ENCODE assay signal across 7 mouse cellular contexts in the genomic region with DNA sequence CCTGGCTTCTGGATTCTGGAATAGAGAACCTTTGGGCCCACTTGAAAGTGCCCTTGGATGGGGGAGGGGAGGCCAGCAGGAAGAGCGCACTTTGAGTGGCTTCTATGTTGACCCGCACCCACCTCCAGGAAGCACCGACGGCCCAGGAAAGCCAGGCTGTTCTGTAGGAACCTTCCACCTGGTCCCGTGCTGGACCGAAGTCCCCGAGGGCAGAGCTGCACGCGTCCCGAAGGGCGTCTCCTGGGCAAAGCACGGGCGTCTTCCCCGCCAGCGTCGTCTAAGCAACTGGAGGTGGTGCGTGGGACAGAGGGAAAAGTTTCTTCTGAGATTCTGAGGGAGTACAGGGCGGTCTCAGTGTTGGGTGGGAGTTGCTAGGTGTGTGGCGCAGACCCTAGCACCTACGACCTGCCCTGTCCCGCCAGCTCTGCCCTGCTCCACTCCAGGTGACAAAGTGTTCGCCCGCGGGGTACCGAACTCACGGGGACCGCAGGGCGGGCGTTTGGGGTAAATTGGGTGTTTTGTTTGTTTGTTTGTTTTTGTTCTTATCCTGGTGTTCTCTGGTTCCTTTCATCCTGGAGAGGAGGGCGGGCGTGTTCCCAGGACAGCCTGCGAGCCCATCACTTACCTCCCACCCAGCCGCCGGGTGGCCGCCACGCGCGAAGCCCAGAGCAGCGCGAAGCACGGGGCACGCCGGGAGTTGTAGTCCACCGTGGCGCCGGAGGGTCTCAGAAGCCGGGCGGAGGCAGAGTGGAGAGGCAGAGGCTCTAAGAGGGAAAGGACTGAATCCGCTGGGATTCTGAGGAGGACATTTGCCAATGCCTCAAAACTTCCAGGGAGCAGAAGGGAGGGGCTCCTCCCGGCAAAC. TPM values are rescaled to one million over a fixed set of nuclear protein-coding genes. Genes with fewer than 3 reads are reported as not detected.
A peak's percentile ranks its signal among the peaks of the same experiment; 100 is the strongest.
DNase-seq lines count a peak whose midpoint lies in the region; ATAC-seq and TF ChIP-seq lines count a peak whose summit lies in the region.

A gene (minus strand): TSS at position 782 of the 865 bp plus-strand sequence.

- WGBS in embryonic facial prominence, embryonic 11.5 days: 3% methylated on average over 50 of the region's 50 CpGs
- WGBS in intestine, postnatal 0 days: 2% methylated on average over 50 of the region's 50 CpGs
- 3% methylated on average over 50 of the region's 50 CpGs for WGBS in midbrain, embryonic 15.5 days
- 2% methylated on average over 50 of the region's 50 CpGs for WGBS in stomach, embryonic 14.5 days

- H3K4me2 ChIP-seq in embryonic facial prominence, embryonic 11.5 days (ENCODE audit: low read depth, low read length): peak within 1 kb of the TSS; percentile 85
- peak within 1 kb of the TSS; percentile 92 for H3K4me2 ChIP-seq in intestine, postnatal 0 days (replicated peaks; ENCODE audit: low read depth)
- H3K4me2 ChIP-seq in midbrain, embryonic 15.5 days: peak within 1 kb of the TSS; percentile 70
- peak within 1 kb of the TSS; percentile 91 for H3K4me2 ChIP-seq in stomach, embryonic 14.5 days (replicated peaks; ENCODE audit: low read depth, low read length)

- peak; percentile 71 for DNase-seq in adrenal gland, postnatal 14 days
- DNase-seq in embryonic facial prominence, embryonic 11.5 days (ENCODE audit: low spot score): peak; percentile 91
- peak; percentile 71 to 79 for DNase-seq in heart, adult 18-20 months
- peak; percentile 58 for DNase-seq in liver

- ATAC-seq in embryonic facial prominence, embryonic 11.5 days (replicated peaks; ENCODE audit: insufficient number of reproducible peaks, low FRiP score, low TSS enrichment, low read depth): peak; percentile 91
- peak; percentile 75 for ATAC-seq in intestine, postnatal 0 days
- peak; percentile 95 for ATAC-seq in midbrain, embryonic 15.5 days (replicated peaks)
- ATAC-seq in stomach, embryonic 14.5 days (ENCODE audit: insufficient number of reproducible peaks, insufficient read depth, low FRiP score, low read depth): peak; percentile 90

- TF ChIP-seq CTCF in intestine, postnatal 0 days (IDR thresholded peaks at IDR 0.05; ENCODE audit: low read depth): no peak

- peak within 1 kb of the TSS; percentile 51 for H3K4me3 ChIP-seq in embryonic facial prominence, embryonic 11.5 days (ENCODE audit: low read depth, low read length)
- peak within 1 kb of the TSS; percentile 49 for H3K4me3 ChIP-seq in intestine, postnatal 0 days (ENCODE audit: low read depth, low read length)
- peak within 1 kb of the TSS; percentile 48 for H3K4me3 ChIP-seq in midbrain, embryonic 15.5 days
- peak within 1 kb of the TSS; percentile 48 for H3K4me3 ChIP-seq in stomach, embryonic 14.5 days (ENCODE audit: low read depth, low read length)

- H3K4me1 ChIP-seq in embryonic facial prominence, embryonic 11.5 days (ENCODE audit: control insufficient read depth, insufficient read depth, low read length): no peaks in the 10 kb centered on the region
- H3K4me1 ChIP-seq in intestine, postnatal 0 days (replicated peaks; ENCODE audit: control insufficient read depth, insufficient read depth, low read length): peaks cover 3% of the 10 kb centered on the region; the same call in 1 of the 2 replicates
- peaks cover 17% of the 10 kb centered on the region for H3K4me1 ChIP-seq in midbrain, embryonic 15.5 days
- peaks cover 4% of the 10 kb centered on the region; the same call in 1 of the 2 replicates for H3K4me1 ChIP-seq in stomach, embryonic 14.5 days (ENCODE audit: control insufficient read depth, insufficient read depth, low read length)

- H3K27ac ChIP-seq in embryonic facial prominence, embryonic 11.5 days (replicated peaks; ENCODE audit: low read depth, low read length): no peak within 1 kb of the TSS
- no peak within 1 kb of the TSS for H3K27ac ChIP-seq in intestine, postnatal 0 days (ENCODE audit: low read depth, low read length)
- H3K27ac ChIP-seq in midbrain, embryonic 15.5 days: no peak within 1 kb of the TSS
- H3K27ac ChIP-seq in stomach, embryonic 14.5 days (ENCODE audit: low read length): no peak within 1 kb of the TSS

- no peaks in the 10 kb centered on the region for H3K36me3 ChIP-seq in embryonic facial prominence, embryonic 11.5 days (replicated peaks; ENCODE audit: control insufficient read depth, insufficient read depth, low read depth, low read length)
- no peaks in the 10 kb centered on the region for H3K36me3 ChIP-seq in intestine, postnatal 0 days (ENCODE audit: control insufficient read depth, insufficient read depth)
- H3K36me3 ChIP-seq in midbrain, embryonic 15.5 days (replicated peaks): no peaks in the 10 kb centered on the region
- H3K36me3 ChIP-seq in stomach, embryonic 14.5 days (ENCODE audit: control insufficient read depth, insufficient read depth, low read length): no peaks in the 10 kb centered on the region

- H3K9ac ChIP-seq in embryonic facial prominence, embryonic 11.5 days (replicated peaks; ENCODE audit: low read length): peak within 1 kb of the TSS; percentile 72
- peak within 1 kb of the TSS; percentile 53 for H3K9ac ChIP-seq in intestine, postnatal 0 days (ENCODE audit: low read depth, low read length)
- peak within 1 kb of the TSS; percentile 31; the same call in 1 of the 2 replicates for H3K9ac ChIP-seq in midbrain, embryonic 15.5 days
- H3K9ac ChIP-seq in stomach, embryonic 14.5 days (replicated peaks; ENCODE audit: low read depth, low read length): peak within 1 kb of the TSS; percentile 42; the same call in 1 of the 2 replicates

- H3K27me3 ChIP-seq in embryonic facial prominence, embryonic 11.5 days (ENCODE audit: control insufficient read depth, insufficient read depth, low read length): no peaks in the 10 kb centered on the region
- H3K27me3 ChIP-seq in intestine, postnatal 0 days (replicated peaks; ENCODE audit: control insufficient read depth, insufficient read depth, low read length): no peaks in the 10 kb centered on the region; the same call in 1 of the 2 replicates
- H3K27me3 ChIP-seq in midbrain, embryonic 15.5 days (replicated peaks): 0 out of 2 replicates have a peak, but pooled peaks cover 3% of the 10 kb centered on the region
- no peaks in the 10 kb centered on the region for H3K27me3 ChIP-seq in stomach, embryonic 14.5 days (ENCODE audit: control insufficient read depth, insufficient read depth, low read length)

- no peaks in the 10 kb centered on the region for H3K9me3 ChIP-seq in embryonic facial prominence, embryonic 11.5 days (replicated peaks; ENCODE audit: control insufficient read depth, low read length)
- H3K9me3 ChIP-seq in intestine, postnatal 0 days (ENCODE audit: control insufficient read depth): no peaks in the 10 kb centered on the region
- no peaks in the 10 kb centered on the region for H3K9me3 ChIP-seq in midbrain, embryonic 15.5 days
- H3K9me3 ChIP-seq in stomach, embryonic 14.5 days (ENCODE audit: control insufficient read depth, low read depth, low read length): no peaks in the 10 kb centered on the region

RNA-seq across cellular contexts. Expression of the gene that starts here (rescaled TPM):
- 0.82 and 0.83 TPM in 2 replicates for total RNA-seq in adrenal gland, postnatal 14 days (2021)
- 0.86 and 1.2 TPM in 2 replicates for polyA plus RNA-seq in embryonic facial prominence, embryonic 11.5 days (2014; fragmentation: Nextera tagmentation; extraction: Ambion mirVana)
- 1 to 10 TPM; 2.3 TPM for total RNA-seq in heart, adult 18-20 months (2021)
- polyA plus RNA-seq in intestine, postnatal 0 days (2015; fragmentation: Nextera tagmentation; extraction: Ambion mirVana): 0.07 and 0.14 TPM in 2 replicates
- 0.22 and 0.31 TPM in 2 replicates for polyA plus RNA-seq in midbrain, embryonic 15.5 days (2015; fragmentation: Nextera tagmentation; extraction: Ambion mirVana)
- polyA plus RNA-seq in stomach, embryonic 14.5 days (2014; fragmentation: Nextera tagmentation; extraction: Ambion mirVana): 0.46 and 1.00 TPM in 2 replicates

Comparison
In these comparisons a context has a peak if more than half of its experiments do, and no peak if none do; other contexts are left out.
1. Peak in DNase-seq in adrenal gland, postnatal 14 days; RNA of the gene not detected or under 1 TPM.
2. Peak in ATAC-seq, H3K4me3 ChIP-seq, H3K9ac ChIP-seq and H3K4me2 ChIP-seq in intestine, postnatal 0 days; RNA of the gene not detected or under 1 TPM.
3. Peak in ATAC-seq, H3K4me3 ChIP-seq, H3K9ac ChIP-seq and H3K4me2 ChIP-seq in midbrain, embryonic 15.5 days; RNA of the gene not detected or under 1 TPM.
4. Peak in ATAC-seq, H3K4me3 ChIP-seq, H3K9ac ChIP-seq and H3K4me2 ChIP-seq in stomach, embryonic 14.5 days; RNA of the gene not detected or under 1 TPM.